Mouse (Mus musculus) neural tube, embryonic 13.5 days (tissue): ENCODE results near the gene Cpxm2. TPM values are rescaled to one million over a fixed set of nuclear protein-coding genes. Genes with fewer than 3 reads are reported as not detected.

Experiments
- ATAC-seq: fragments of 200-750 bp; cut with Nextera tagmentation; 2 replicates; pipeline ENCODE4 v1.8.0; 2017; ENCODE audit warnings: low read depth, mild to moderate bottlenecking, moderate TSS enrichment, moderate library complexity
- H3K27ac ChIP-seq: fragments of 300-500 bp; sonication (generic); replicated peaks from 2 replicates; pipeline ENCODE4 v1.5.1; 2015; ENCODE audit warnings: moderate library complexity, mild to moderate bottlenecking, inconsistent platforms
- H3K27me3 ChIP-seq: fragments of 300-500 bp; sonication (generic); 2 replicates; pipeline ENCODE4 v1.6.1; 2015; ENCODE audit warnings: mild to moderate bottlenecking, inconsistent platforms
- H3K36me3 ChIP-seq: fragments of 300-500 bp; sonication (generic); 2 replicates; pipeline ENCODE4 v1.6.1; 2015; ENCODE audit warnings: mild to moderate bottlenecking, inconsistent platforms
- H3K4me1 ChIP-seq: fragments of 300-500 bp; sonication (generic); replicated peaks from 2 replicates; pipeline ENCODE4 v1.6.1; 2015; ENCODE audit warnings: inconsistent platforms
- H3K4me2 ChIP-seq: fragments of 300-500 bp; sonication (generic); 2 replicates; pipeline ENCODE4 v1.6.1; 2015; ENCODE audit warnings: inconsistent platforms, mild to moderate bottlenecking, moderate library complexity
- H3K4me3 ChIP-seq: fragments of 300-500 bp; sonication (generic); 2 replicates; pipeline ENCODE4 v1.5.1; 2015; ENCODE audit warnings: mild to moderate bottlenecking, inconsistent platforms
- H3K9ac ChIP-seq: fragments of 300-500 bp; sonication (generic); 2 replicates; pipeline ENCODE4 v1.6.1; 2015; ENCODE audit warnings: moderate library complexity, mild to moderate bottlenecking, inconsistent platforms
- H3K9me3 ChIP-seq: fragments of 300-500 bp; sonication (generic); 2 replicates; pipeline ENCODE4 v1.6.1; 2016; ENCODE audit warnings: inconsistent platforms
- WGBS: fragments of 180-500 bp; shearing (Covaris S2); methylation state at CpG from one replicate; pipeline ENCODE4 v1.1.7; 2015; 5-methylcytosine and 5-hydroxymethylcytosine counted together
- polyA plus RNA-seq: library from polyadenylated mRNA; unstranded; fragments of >200 nt; fragmentation: Nextera tagmentation; extraction: Ambion mirVana; gene quantifications from 2 replicates; pipeline ENCODE4 v1.2.1, GENCODE M21; 2015

Gene Cpxm2
- polyA plus RNA-seq, 1 experiment from 2014 or later = 1.1 TPM

GRCm38 (mm10) chr7:132174787-132175186 is 20.2 kb upstream of the Cpxm2 start:
- no peak overlapping the region for H3K4me3 ChIP-seq
- no peak overlapping the region for H3K27ac ChIP-seq
- no peaks in the 10 kb centered on the region for H3K27me3 ChIP-seq
- H3K36me3 ChIP-seq = no peaks in the 10 kb centered on the region
- H3K9me3 ChIP-seq = no peaks in the 10 kb centered on the region
- H3K4me2 ChIP-seq = no peak overlapping the region
- H3K9ac ChIP-seq = no peak overlapping the region
- H3K4me1 ChIP-seq = peaks cover 9% of the 10 kb centered on the region
- 86% methylated on average over 5 of the region's 5 CpGs for WGBS
- ATAC-seq = no peak

DNA sequence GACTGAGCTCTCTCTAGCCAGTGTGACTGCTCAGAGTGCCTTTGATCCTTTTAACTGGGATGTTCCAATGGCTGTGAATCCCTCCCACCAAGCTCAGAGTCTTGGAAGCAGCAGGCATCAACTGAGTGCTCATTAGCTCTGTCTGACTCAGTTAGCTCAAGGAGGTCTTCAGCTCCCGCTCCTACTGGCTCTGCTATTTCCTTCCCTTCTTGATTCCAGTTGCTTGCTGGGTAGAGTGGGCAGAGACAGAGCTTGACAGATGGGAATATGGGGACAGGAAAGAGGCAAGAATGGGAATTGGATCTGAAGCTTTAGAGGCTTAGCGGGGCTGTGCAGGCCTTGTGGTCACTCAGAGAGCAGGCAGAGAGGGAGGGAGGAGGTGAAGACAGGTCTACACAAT is 19.8 kb upstream of the Cpxm2 start:
- 76% methylated on average over 2 of the region's 2 CpGs for WGBS

DNA sequence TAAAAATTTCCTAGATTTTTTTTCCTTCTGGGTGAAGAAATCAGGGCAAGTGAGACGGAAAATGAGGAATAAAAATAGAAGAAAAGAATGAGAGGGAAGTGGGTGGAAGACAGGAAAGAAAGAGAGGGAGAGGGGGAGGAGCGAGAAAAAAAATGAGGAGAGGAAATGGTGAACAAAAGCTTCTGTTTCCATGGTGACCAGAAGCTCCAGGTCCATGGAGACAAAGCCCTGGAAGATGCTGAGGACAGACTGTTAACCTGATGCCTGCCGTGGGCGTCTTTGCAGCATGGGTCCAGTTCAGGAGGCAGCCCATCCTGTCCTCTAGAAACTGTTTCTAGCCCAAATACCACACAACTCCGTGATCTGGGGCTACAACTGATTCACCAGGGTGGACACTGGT is 17.7 kb upstream of the Cpxm2 start:
- H3K9ac ChIP-seq = no peak overlapping the region
- H3K27me3 ChIP-seq = no peaks in the 10 kb centered on the region
- no peak overlapping the region for H3K4me3 ChIP-seq
- no peak overlapping the region for H3K4me2 ChIP-seq
- peaks cover 15% of the 10 kb centered on the region for H3K4me1 ChIP-seq
- WGBS = 70% methylated on average over 5 of the region's 5 CpGs
- no peaks in the 10 kb centered on the region for H3K9me3 ChIP-seq
- ATAC-seq = no peak
- no peak overlapping the region for H3K27ac ChIP-seq
- no peaks in the 10 kb centered on the region for H3K36me3 ChIP-seq

More for the DNA sequence above, 19.8 kb upstream of the Cpxm2 start:
- Histone ChIP-seq H3K9me3 (no peaks in the 10 kb centered on the region), H3K9ac (no peak overlapping the region), H3K4me3 (no peak overlapping the region), H3K36me3 (no peaks in the 10 kb centered on the region), H3K27ac (no peak overlapping the region), H3K27me3 (no peaks in the 10 kb centered on the region), H3K4me1 (peaks cover 14% of the 10 kb centered on the region), H3K4me2 (no peak overlapping the region)
- ATAC-seq = no peak

GRCm38 (mm10) chr7:132171716-132172115 is 17.2 kb upstream of the Cpxm2 start:
- no peaks in the 10 kb centered on the region for H3K9me3 ChIP-seq
- no peak overlapping the region for H3K27ac ChIP-seq
- H3K4me2 ChIP-seq = no peak overlapping the region
- no peak for ATAC-seq
- 85% methylated on average over 5 of the region's 5 CpGs for WGBS
- peaks cover 15% of the 10 kb centered on the region for H3K4me1 ChIP-seq
- no peak overlapping the region for H3K9ac ChIP-seq
- no peak overlapping the region for H3K4me3 ChIP-seq
- H3K36me3 ChIP-seq = no peaks in the 10 kb centered on the region
- H3K27me3 ChIP-seq = no peaks in the 10 kb centered on the region

DNA sequence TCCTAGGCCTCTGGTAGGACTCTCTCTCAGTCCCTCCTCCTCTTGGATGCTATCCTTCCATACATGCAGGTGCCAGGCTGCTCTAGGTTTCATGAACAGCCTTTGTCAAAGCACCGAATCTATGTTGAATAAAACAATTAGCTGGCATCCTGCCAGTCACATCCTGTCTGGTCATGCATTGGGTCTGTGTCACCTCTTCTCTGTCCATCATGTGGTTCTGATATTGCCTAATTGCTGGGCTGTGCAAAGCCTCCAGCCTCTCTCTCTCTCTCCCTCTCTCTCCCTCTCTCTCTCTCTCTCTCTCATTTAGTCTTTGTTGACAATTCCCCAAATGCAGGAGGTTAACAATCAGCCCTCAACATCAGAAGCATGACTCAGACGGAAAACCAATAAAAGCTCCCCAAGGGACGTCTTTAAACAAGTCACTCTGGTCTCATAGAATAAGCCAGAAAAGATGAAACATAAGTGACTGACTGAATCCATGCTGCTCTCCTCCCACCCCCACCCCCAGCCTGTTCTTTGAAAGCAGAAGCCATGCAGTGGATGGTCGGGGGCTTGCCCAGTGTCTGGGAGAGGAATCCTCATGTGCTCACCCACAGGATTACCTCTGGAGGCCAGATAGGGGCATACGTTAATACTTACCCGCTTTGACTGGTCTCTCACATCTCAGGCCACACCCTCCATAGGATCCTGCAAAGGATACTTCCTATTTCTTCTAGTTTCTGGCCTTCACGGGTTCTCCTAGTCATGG is 15.1 kb upstream of the Cpxm2 start:
- Histone ChIP-seq H3K4me3 (no peak overlapping the region), H3K36me3 (no peaks in the 10 kb centered on the region), H3K4me2 (no peak overlapping the region), H3K9me3 (no peaks in the 10 kb centered on the region), H3K27ac (peak overlapping the region; percentile 68), H3K9ac (no peak overlapping the region), H3K27me3 (no peaks in the 10 kb centered on the region), H3K4me1 (peaks cover 15% of the 10 kb centered on the region)
- ATAC-seq = 0 out of 2 replicates have a peak, but pooled peaks have one; percentile 47
- 57% methylated on average over 7 of the region's 7 CpGs for WGBS

DNA sequence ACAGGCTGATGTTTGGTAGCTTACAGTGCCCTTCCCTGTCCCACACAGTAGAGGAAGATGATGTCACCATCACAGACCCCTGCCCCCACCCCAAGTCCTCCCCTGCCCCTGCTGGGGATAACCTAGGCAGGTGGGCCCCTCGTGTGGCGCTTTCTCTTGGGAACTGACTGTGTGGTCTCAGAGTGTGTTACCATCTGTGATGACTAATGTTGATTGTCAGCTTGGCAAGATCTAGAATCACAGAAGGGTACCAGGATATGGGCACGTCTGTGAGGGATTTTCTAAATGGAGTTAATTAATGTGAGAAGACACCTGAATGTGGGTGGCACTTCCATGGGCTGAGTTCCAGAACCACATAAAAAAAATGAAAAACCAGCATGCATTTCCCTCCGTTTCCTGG is 12.7 kb upstream of the Cpxm2 start:
- WGBS = 65% methylated on average over 4 of the region's 4 CpGs
- H3K4me2 ChIP-seq = no peak overlapping the region
- ATAC-seq = no peak
- no peaks in the 10 kb centered on the region for H3K36me3 ChIP-seq
- no peak overlapping the region for H3K4me3 ChIP-seq
- H3K27ac ChIP-seq = no peak overlapping the region
- no peaks in the 10 kb centered on the region for H3K27me3 ChIP-seq
- H3K9ac ChIP-seq = no peak overlapping the region
- peaks cover 15% of the 10 kb centered on the region for H3K4me1 ChIP-seq
- H3K9me3 ChIP-seq = no peaks in the 10 kb centered on the region

- no peak for ATAC-seq
- H3K4me1 ChIP-seq = peaks cover 23% of the 10 kb centered on the region
- H3K36me3 ChIP-seq = no peaks in the 10 kb centered on the region
- H3K4me2 ChIP-seq = no peak overlapping the region
- no peaks in the 10 kb centered on the region for H3K27me3 ChIP-seq
- 66% methylated on average over 3 of the region's 3 CpGs for WGBS
- peak overlapping the region; percentile 59 for H3K27ac ChIP-seq
- no peak overlapping the region for H3K9ac ChIP-seq
- no peak overlapping the region for H3K4me3 ChIP-seq
- no peaks in the 10 kb centered on the region for H3K9me3 ChIP-seq
Measured at GRCm38 (mm10) chr7:132162254-132162653, 7.7 kb upstream of the Cpxm2 start.

DNA sequence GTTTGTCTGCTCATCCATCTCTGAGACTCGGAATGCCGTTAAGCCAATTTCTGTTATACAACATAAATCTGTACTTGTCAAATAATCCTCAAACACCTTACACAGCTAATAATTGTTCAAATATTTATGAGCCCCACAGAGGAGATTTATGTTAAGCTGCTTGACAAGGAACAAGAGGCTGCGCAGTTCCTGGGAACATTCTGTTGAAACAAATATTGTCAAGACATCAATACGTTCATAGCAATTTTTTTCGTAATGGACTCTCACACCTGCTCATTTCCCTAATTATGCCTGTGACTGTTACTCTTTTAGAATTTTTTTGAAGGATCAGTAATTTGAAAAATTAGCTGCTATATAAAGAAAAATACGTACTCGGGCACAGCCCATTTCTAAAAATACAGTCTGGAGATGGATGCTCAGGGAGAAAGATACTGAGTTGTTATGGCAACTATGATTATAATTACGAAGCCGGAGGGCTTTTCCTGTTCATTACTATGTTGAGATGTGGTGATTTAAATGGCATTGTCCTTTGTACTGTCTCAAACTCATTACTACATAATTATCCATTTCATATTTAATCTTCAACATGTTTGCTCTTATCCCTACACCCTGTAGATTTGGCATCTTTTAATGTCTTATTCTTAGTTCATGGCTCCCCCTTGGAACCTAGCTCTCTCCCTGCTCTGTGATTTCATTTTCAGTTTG is 3.9 kb upstream of the Cpxm2 start:
- Histone ChIP-seq H3K4me3 (no peak overlapping the region), H3K4me2 (no peak overlapping the region), H3K36me3 (no peaks in the 10 kb centered on the region), H3K9me3 (no peaks in the 10 kb centered on the region), H3K27ac (peak overlapping the region; percentile 83), H3K9ac (no peak overlapping the region), H3K27me3 (peaks cover 27% of the 10 kb centered on the region), H3K4me1 (peaks cover 39% of the 10 kb centered on the region)
- ATAC-seq = peak; percentile 58
- 60% methylated on average over 9 of the region's 9 CpGs for WGBS

- ATAC-seq = no peak
- no peaks in the 10 kb centered on the region for H3K36me3 ChIP-seq
- H3K4me3 ChIP-seq = peak overlapping the region; percentile 34; the same call in 1 of the 2 replicates
- H3K4me2 ChIP-seq = peak overlapping the region; percentile 70
- WGBS = 30% methylated on average over 6 of the region's 6 CpGs
- no peak overlapping the region for H3K9ac ChIP-seq
- peaks cover 36% of the 10 kb centered on the region for H3K27me3 ChIP-seq
- H3K9me3 ChIP-seq = no peaks in the 10 kb centered on the region
- H3K4me1 ChIP-seq = peaks cover 28% of the 10 kb centered on the region
- H3K27ac ChIP-seq = no peak overlapping the region
Measured at GRCm38 (mm10) chr7:132153725-132154147, 803 bp downstream of the Cpxm2 start.

DNA sequence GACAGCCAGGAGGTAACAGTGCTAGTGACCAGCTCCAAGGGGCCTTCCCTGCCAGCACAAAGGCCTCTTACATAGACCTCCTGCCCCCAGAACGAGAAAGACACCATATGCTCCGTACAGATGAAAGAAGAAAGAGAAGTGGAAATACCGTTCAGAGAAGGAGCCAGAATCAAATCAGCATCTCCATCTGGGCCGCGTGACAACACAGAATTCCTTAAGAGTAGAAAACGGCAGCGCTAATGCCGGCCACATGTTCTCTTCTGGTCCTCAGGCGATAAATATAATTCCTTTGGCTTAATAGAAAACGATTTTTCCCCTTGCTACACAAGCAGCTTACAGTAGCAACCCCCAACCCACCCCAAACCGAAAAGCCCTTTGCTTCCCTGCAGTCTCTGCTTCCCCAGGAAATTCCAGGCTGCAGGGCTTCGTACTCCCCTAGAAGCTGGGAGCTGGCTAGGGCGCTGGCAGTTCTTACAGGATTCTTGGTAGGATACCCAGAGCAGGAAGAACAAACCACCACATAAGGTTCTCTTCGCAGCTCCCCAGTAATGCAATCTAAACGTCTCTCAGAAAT is 9.2 kb downstream of the Cpxm2 start:
- Histone ChIP-seq H3K4me2 (no peak overlapping the region), H3K9ac (no peak overlapping the region), H3K27ac (no peak overlapping the region), H3K36me3 (no peaks in the 10 kb centered on the region), H3K4me1 (no peaks in the 10 kb centered on the region), H3K27me3 (no peaks in the 10 kb centered on the region), H3K4me3 (no peak overlapping the region), H3K9me3 (no peaks in the 10 kb centered on the region)
- ATAC-seq = no peak
- WGBS = 80% methylated on average over 15 of the region's 15 CpGs

DNA sequence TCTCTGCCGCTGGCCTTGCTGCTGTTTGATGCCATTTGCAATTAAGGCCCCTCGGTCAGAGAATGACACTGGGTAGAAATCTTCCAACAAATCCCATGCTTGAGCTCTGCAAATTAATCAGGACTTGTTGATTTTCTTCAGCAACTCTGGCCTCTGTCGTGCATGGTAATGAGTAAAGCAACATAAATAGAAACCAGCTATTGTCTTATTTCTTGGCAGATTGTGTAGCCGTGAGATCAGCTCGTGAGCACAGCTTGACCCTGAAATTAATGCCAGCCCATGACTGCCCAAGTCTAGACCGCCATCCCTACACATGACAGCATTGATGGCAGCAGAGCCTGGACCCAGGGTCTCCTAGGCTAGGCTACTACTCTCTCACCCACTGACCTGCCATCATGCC is 25.9 kb downstream of the Cpxm2 start:
- Histone ChIP-seq H3K4me1 (peaks cover 3% of the 10 kb centered on the region; the same call in 1 of the 2 replicates), H3K4me3 (no peak overlapping the region), H3K4me2 (no peak overlapping the region), H3K36me3 (no peaks in the 10 kb centered on the region), H3K27me3 (no peaks in the 10 kb centered on the region), H3K27ac (no peak overlapping the region), H3K9me3 (no peaks in the 10 kb centered on the region), H3K9ac (no peak overlapping the region)
- WGBS = 65% methylated on average over 6 of the region's 6 CpGs
- ATAC-seq = no peak

- no peak for ATAC-seq
- Histone ChIP-seq H3K27me3 (no peaks in the 10 kb centered on the region), H3K27ac (no peak overlapping the region)
Measured at GRCm38 (mm10) chr7:132124948-132125347, 29.6 kb downstream of the Cpxm2 start.

More at GRCm38 (mm10) chr7:132124948-132125347, 29.6 kb downstream of the Cpxm2 start:
- Histone ChIP-seq H3K4me3 (no peak overlapping the region), H3K9me3 (no peaks in the 10 kb centered on the region), H3K4me1 (peaks cover 3% of the 10 kb centered on the region; the same call in 1 of the 2 replicates), H3K36me3 (no peaks in the 10 kb centered on the region), H3K9ac (no peak overlapping the region), H3K4me2 (no peak overlapping the region)
- WGBS = 66% methylated on average over 7 of the region's 7 CpGs
